28 mouse cellular contexts compared by ENCODE assay signal in genomic region chr12:118220062-118220461, GRCm38 (mm10). TPM values are rescaled to one million over a fixed set of nuclear protein-coding genes. Genes with fewer than 3 reads are reported as not detected.
"Had no signal": no experiment of that assay in that cellular context is flagged by ENCODE, and none has a peak within 500 bp of the region (broad histone marks: within the 10 kb centered on the region; RNA-seq: fewer than 3 reads in every experiment).

No protein-coding gene starts in this region.

- H3K36me3 ChIP-seq: heart, embryonic 10.5 days; heart, embryonic 12.5 days; hindbrain, embryonic 10.5 days; hindbrain, embryonic 12.5 days; kidney, embryonic 15.5 days; limb, embryonic 13.5 days; limb, embryonic 15.5 days; liver, embryonic 12.5 days had no signal

- H3K9me3 ChIP-seq: heart, embryonic 10.5 days; heart, embryonic 12.5 days; hindbrain, embryonic 10.5 days; hindbrain, embryonic 12.5 days; kidney, embryonic 15.5 days; limb, embryonic 13.5 days; limb, embryonic 15.5 days; liver, embryonic 12.5 days had no signal

- ATAC-seq: hindbrain, embryonic 16.5 days; inflammation-experienced regulatory T-cells, adult 6 months; intestine, embryonic 16.5 days; liver, embryonic 12.5 days had no signal

- H3K27ac ChIP-seq: heart, embryonic 10.5 days; hindbrain, embryonic 10.5 days; hindbrain, embryonic 12.5 days; hindbrain, embryonic 14.5 days; kidney, embryonic 15.5 days; kidney, postnatal 0 days; limb, embryonic 13.5 days; limb, embryonic 15.5 days; liver, embryonic 12.5 days had no signal

- H3K9ac ChIP-seq: heart, embryonic 12.5 days; hindbrain, embryonic 12.5 days; hindbrain, embryonic 14.5 days; kidney, embryonic 15.5 days; limb, embryonic 13.5 days; limb, embryonic 15.5 days; liver, embryonic 12.5 days had no signal

- H3K27me3 ChIP-seq: heart, embryonic 12.5 days; hindbrain, embryonic 12.5 days; kidney, embryonic 15.5 days; limb, embryonic 13.5 days; limb, embryonic 15.5 days; liver, embryonic 12.5 days had no signal

- H3K4me1 ChIP-seq: heart, embryonic 10.5 days; heart, embryonic 12.5 days; hindbrain, embryonic 12.5 days; kidney, embryonic 15.5 days; limb, embryonic 13.5 days; limb, embryonic 15.5 days; liver, embryonic 12.5 days had no signal

- H3K4me2 ChIP-seq: heart, embryonic 12.5 days; hindbrain, embryonic 12.5 days; hindbrain, embryonic 14.5 days; kidney, embryonic 15.5 days; limb, embryonic 13.5 days; limb, embryonic 15.5 days; liver, embryonic 12.5 days had no signal

- DNase-seq: gastrocnemius, postnatal 14 days; gastrocnemius, postnatal 36 days; heart, adult 18-20 months; heart, postnatal 10 days; heart, postnatal 4 days; kidney, adult 11 months; kidney, adult 2 months; kidney, adult 9 months; kidney, postnatal 14 days; kidney, postnatal 36 days; layer of hippocampus, adult 9-11 months; layer of hippocampus, postnatal 36 days; left cerebral cortex, postnatal 4 days had no signal

- H3K4me3 ChIP-seq: heart, embryonic 10.5 days; heart, embryonic 12.5 days; hindbrain, embryonic 10.5 days; hindbrain, embryonic 12.5 days; kidney, embryonic 15.5 days; limb, embryonic 13.5 days; limb, embryonic 15.5 days; liver, embryonic 12.5 days had no signal

RNA-seq across cellular contexts. Expression of gene Dnah11, which starts 21.2 kb away (rescaled TPM):
- total RNA-seq: gastrocnemius, postnatal 36 days; heart, postnatal 10 days; heart, postnatal 25 days had no signal
- polyA plus RNA-seq: heart, embryonic 14.5 days had no signal
